Mouse (Mus musculus) brain, embryonic 14.5 days (tissue): ENCODE data around the gene Rrm2. TPM values are rescaled to one million over a fixed set of nuclear protein-coding genes. Genes with fewer than 3 reads are reported as not detected.
"Not testable (repeated sequence)": the region's sequence is repeated elsewhere in the genome, so short reads cannot be mapped to it uniquely, and the experiment has no call there.

Experiments
- DNase-seq: peaks from one replicate; pipeline ENCODE4 v3.0.0-alpha.2; 2011; ENCODE audit warnings: low read depth
- CTCF ChIP-seq: fragments of 200-500 bp; IDR thresholded peaks from 2 replicates; pipeline ENCODE4 v1.5.1; 2012; ENCODE audit warnings: inconsistent platforms, mild to moderate bottlenecking, moderate library complexity, borderline replicate concordance; ENCODE audit not compliant: insufficient read depth, insufficient read length; ENCODE audit errors: extremely low read depth
- POLR2A ChIP-seq: fragments of 200-500 bp; IDR thresholded peaks from 2 replicates; pipeline ENCODE4 v1.6.1; 2012; ENCODE audit warnings: mild to moderate bottlenecking, inconsistent platforms, borderline replicate concordance; ENCODE audit not compliant: poor library complexity, insufficient read depth, insufficient read length, severe bottlenecking; ENCODE audit errors: extremely low read depth
- polyA plus RNA-seq: library from polyadenylated mRNA; depleted of rRNA; stranded (reverse); fragments of >200 nt; gene quantifications from 2 replicates; pipeline ENCODE4 v1.2.3, GENCODE M21; 2012

The Rrm2 gene
- polyA plus RNA-seq, 1 experiment, result 38.1 TPM

DNA sequence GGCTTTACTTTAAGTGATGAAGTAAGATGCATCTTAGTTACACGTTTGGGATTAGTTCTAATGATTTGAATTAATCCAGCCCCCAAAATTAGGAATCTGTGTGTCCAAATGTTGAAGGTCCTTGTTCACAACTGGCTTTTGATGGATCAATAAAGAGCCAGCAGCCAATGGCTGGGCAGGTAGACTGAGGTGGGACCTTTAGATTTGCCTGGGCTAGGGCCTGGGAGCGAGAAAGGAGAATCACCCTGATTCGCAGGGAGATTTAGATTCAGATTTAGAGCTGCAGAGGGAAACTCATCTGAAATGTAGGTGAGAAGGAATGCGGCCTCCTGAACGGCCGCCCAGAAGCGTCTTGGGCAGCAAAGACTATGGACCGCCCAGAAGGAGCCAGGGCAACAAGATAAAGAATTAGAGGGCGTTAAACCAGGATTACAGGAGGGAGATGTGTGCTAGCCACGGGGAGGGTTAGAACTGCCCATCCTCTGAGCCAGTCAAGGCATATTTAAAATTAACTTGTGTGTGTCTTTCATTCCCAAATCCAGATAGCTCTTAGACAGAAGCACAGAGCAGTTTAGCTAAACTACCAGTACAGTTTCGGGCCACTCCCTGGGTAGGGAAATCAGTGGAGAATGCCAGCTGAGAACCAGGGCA, 21.2 kb upstream of the Rrm2 start:
- TF ChIP-seq CTCF (no peak), POLR2A (no peak)
- DNase-seq, result no peak

DNA sequence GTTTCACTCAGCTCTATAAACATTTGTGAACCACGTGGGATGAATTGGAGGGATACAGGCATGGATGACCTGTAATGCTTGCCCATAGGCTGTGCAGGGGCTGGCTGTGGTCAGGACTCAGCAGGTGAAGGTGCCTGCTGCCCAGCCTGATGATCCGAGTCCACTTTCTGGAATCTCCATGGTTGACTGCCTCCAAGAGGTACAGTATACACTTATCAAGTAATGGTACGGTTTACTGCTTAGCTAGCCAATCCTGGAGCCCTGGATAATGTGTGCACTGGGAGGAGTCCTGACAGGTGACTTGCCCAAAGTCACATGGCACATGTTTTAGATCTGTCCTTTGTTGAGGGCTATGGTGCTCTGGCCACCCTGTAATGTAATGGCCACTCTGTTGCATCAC, 17.7 kb upstream of the Rrm2 start:
- DNase-seq, result no peak
- TF ChIP-seq CTCF (no peak), POLR2A (no peak)

DNA sequence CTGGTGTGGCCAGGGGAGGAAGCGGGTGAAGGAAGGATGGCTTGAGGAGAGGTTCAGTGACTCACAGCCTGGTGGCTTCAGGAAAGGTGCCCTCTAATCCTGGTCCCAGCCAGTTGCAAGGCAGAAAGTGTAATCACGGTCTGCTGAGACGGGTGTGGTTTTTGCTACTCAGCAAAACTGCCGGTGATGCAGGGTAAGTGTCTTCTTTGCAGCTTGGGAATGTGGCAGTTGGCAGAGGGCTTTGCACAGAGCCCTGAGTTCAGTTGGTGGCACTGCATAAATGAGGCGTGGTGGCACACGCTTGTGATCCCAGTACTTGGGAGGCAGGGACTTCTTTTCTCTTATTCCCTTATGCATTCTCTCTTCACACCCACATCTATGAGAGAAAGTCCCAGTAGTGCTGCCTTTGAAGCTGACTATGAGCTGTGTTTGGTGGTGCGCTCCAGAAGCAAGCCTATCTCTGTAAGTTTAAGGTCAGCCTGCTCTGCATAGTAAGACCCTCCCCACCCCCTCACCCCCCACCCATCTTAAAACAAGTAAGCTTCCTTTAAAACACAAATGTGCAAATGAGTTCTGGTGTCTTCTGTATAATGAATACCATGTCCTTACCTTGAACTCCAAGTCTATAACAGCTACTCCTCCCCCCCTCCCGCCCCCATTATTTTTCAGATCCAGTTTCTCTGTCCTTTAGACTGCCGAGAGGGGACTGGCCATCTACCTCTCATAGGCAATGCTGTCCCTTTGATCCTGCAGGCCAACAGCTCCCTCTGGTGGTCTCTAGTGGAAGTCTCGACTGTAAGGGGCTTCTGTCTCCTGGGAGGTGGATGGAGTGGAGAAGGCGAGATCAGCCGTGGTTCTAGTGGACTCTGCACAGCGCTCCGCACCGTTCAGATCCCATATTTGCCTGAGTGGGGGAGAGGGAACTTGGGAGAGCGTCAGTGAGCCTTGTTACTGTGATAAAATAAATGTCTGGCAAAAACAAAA, 11.2 kb upstream of the Rrm2 start:
- DNase-seq, result peak; percentile 91
- TF ChIP-seq POLR2A (no peak), CTCF (peak; percentile 98)

DNA sequence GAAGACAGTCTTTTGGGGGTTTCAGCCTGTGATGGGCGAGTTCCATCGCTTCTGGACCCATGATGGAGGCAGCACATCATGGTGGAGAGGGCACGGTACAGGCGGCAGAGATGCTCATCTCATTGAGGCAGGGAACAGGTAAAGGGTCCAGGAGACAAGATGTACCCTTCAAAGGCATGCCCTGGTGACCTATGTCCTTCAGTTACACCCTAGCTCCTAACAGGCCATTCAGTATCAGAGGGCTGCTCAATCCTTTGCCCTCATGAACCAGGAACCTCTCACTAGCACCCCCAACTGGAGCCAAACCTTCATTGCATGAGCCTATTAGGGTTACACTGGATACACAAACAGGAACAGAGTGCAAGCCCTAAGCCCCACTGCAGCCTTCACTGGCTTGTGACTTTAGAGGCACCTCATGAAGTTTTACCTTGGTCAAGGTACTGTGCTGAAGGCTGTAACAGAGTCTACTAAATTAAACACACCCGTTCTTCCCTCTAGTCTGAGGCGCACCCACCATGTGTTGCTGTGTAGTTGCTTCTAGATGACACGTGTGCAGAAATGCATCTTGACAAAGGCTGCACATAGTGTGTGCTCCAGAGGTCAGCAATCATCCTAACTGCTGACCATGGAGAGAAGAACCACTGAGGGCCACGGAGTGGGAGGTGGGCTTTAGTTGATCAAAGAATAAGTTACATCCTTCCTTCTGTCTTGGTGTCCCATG, 10.4 kb upstream of the Rrm2 start:
- DNase-seq, result no peak
- TF ChIP-seq CTCF (no peak), POLR2A (no peak)

DNA sequence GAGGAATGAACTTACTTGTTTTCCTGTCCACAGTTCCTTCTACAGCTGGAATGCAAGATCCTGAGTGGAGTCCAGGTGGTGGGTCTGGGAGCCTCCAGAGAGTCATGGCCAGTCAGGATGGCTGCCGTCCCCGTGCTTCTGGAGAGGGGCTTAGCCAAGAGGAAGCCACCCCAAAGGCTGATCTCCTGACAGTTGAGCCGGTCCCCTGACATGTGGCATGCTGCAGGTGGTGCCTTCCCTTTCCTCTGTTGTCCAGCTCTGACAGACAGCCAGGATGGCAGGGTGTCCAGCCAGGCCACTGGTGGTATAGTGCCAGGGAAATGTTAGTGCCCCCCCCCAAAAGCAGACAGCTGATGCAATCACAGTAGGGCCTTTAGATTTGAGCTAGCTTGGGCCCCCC, 9.5 kb upstream of the Rrm2 start:
- TF ChIP-seq POLR2A (no peak), CTCF (no peak)
- DNase-seq, result no peak

DNA sequence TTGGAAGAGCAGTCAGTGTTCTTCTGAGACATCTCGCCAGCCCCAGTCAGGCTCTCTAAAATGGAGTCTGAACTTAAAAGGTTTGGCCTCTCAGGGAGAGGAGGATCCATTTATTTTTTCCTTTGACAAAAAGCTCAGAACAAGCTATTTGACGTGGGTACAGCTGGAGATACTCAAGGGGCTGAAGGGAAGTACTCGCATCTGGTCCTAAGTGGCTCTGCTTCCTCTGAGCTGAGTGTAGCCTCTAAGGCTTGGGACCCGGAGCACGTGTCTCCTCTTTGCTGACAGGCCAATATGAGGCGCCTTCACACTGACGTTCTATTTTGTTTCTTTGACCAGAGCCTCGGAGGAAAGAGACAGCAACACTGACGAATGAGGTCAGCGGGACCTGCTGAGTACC, 8.5 kb upstream of the Rrm2 start:
- TF ChIP-seq POLR2A (no peak), CTCF (no peak)

DNA sequence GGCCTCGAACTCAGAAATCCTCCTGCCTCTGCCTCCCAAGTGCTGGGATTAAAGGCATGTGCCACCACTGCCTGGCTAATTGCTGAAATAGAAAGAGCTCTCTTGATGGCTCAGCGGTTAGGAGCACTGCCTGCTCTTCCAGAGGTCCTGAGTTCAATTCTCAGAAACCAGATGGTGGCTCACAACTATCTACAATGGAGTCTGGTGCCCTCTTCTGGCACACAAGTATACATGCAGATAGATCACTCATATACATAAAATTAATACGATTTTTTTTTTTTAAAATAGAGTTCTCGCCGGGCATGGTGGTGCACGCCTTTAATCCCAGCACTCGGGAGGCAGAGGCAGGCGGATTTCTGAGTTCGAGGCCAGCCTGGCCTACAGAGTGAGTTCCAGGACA, 6.4 kb upstream of the Rrm2 start:
- not testable (repeated sequence) for DNase-seq

More for the DNA sequence above, 8.5 kb upstream of the Rrm2 start:
- no peak for DNase-seq

DNA sequence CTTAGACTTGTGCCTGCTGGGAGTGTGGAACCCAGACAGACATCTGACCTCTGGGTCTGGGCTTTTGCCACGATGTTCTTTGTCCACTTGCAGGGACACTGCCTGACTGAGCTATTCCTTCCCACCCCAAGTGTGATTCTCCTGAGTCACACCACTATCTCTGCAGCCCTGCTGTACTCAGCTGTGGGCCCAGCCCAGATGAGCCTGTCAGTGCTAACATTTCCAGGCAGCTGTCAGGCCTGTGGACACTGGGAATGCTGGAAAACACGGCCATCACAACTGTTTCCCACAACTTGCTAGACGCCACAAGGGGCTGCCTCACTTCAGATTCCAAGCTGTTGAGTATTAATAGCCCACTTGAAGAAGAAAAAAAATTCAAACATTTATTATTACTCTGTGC, 5.0 kb upstream of the Rrm2 start:
- TF ChIP-seq POLR2A (no peak), CTCF (no peak)
- DNase-seq, result no peak

DNA sequence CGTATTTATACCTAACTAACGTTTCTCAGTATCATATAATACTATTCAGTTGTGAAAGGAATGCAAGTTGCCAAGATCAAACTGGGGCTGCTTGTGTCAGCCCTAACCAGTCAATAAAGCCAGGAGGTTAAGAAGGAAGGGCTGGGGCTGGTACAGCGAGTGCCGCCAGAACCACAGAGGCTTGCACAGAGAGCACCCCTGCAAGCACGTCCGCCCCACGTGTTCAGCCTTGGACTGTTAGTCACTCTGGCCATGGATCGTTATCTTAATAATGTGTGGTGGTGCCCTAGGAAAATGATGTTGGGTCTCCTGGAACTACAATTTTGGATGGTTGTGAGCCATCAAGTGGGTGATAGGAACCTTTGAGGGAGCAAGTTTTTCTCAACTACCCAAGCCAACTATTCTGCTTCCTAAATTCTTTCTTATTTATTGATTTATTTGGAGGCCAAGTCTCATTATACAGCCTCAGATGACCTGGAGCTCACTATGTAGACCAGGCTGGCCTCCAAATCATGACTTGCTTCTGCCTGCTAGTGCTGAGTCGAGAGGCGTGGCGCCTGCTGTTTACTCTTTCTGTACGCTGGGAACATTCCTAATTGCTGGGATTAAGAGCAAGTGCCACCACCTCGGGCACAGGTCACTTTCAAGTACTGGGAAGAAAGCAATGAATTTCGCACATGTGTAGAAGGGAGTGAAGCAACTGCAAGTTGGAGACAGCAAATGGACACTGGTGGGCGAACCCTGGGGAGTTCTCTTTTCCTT, 2.4 kb upstream of the Rrm2 start:
- no peak for DNase-seq
- no peak for TF ChIP-seq CTCF
- no peak for TF ChIP-seq POLR2A

DNA sequence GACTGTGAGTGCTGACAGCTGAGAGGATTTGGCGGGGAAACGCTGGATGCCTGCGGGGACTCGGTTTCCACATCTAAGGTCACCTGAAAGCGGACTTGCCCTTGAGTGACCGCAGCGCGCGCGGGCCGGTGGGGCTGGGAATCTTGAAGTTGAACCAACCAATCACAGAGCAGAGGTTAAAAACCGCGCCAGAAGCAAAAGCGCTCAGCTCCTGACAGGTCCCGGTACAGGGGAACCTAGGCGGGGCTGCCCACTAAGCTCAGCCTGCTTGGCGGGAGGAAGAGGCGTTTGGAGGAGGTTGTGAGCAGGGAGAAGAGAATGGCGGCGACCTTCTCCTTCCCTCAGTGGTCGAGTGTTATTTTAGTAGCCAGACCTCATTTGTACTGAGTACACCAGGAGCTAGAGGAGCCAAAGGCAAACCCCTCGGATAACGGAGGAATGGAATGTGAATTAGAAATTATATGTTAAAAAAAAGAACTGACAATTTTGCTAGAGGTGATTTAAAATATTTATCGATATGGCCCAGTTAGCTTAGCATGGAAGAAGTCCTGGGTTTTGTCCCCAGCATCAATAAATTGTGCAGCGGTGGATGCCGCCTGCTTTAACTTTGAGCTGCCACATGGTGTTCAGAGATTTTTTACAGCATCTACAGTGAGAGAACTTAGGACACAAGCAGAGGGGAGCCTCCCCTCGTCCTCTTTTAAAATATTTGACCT, 1.1 kb upstream of the Rrm2 start:
- peak; percentile 79 for DNase-seq
- TF ChIP-seq POLR2A (no peak), CTCF (no peak)
